ENCODE assay signal across 8 mouse cellular contexts in the genomic region with DNA sequence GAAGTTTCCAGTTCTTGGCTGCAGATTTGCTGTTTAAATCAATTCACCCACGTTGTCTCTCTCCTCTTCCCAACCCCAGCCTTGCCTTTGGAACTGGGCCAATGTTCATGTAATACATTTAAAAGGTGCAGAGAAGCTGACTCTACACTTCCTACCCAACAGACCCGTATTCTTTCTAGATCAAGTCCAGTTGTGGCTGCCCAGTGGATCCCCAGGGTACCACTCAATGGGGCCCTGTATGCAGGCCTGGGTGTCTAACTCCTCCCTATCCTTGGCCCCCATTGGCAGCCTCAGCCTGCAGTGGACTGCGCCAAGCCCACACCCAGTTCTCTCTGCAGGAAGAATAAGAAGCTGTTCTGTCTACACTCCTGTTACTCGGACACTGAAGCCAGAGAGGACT. TPM values are rescaled to one million over a fixed set of nuclear protein-coding genes. Genes with fewer than 3 reads are reported as not detected.
A peak's percentile ranks its signal among the peaks of the same experiment; 100 is the strongest.
DNase-seq lines count a peak whose midpoint lies in the region; TF ChIP-seq lines count a peak whose summit lies in the region.

TSS of gene S100b (plus strand) at position 318 of the 400 bp plus-strand sequence.

- peak within 1 kb of the TSS; percentile 80 for H3K27ac ChIP-seq in layer of hippocampus, adult 2 months

- TF ChIP-seq CTCF in layer of hippocampus, adult 2 months (conservative IDR thresholded peaks at IDR 0.05): no peak

- DNase-seq in adrenal gland, adult 18-20 months (ENCODE audit: low spot score in 2 of 2): no peak
- no peak for DNase-seq in adrenal gland, adult (ENCODE audit: inconsistent age in 2 of 2, low spot score in 1 of 2)
- peak; percentile 36 to 63 for DNase-seq in layer of hippocampus, adult 2 months (ENCODE audit: low spot score in 2 of 2)
- no peak for DNase-seq in layer of hippocampus, adult 9-10 months (ENCODE audit: low spot score)
- peak; percentile 56 for DNase-seq in gastrocnemius, postnatal 14 days
- DNase-seq in left cerebral cortex, postnatal 36 days (ENCODE audit: low spot score in 2 of 2): peak; percentile 49 to 52
- DNase-seq in urinary bladder, postnatal 4 days (ENCODE audit: low spot score in 2 of 2): peak; percentile 60 to 63
- no peak for DNase-seq in spleen, postnatal 14 days (ENCODE audit: low spot score in 2 of 2)

- H3K4me3 ChIP-seq in layer of hippocampus, adult 2 months: peak within 1 kb of the TSS; percentile 45

- intact Hi-C loops in gastrocnemius, postnatal 14 days (cut with DNase I; ENCODE audit: low total_unique reads): no loop called here
- intact Hi-C loops in left cerebral cortex, postnatal 36 days (cut with DNase I): no loop called here

RNA-seq across cellular contexts. Expression of gene S100b, which starts in this region (rescaled TPM):
- total RNA-seq in adrenal gland, adult 18-20 months (2021): 10 to 100 TPM; 14.4 to 90.4 TPM
- 100 to 1,000 TPM; 118 to 128 TPM for total RNA-seq in layer of hippocampus, adult 2 months (2021)
- total RNA-seq in gastrocnemius, postnatal 14 days (2021): 1 to 10 TPM; 2.4 to 7.4 TPM
- 100 to 1,000 TPM; 134 to 167 TPM for total RNA-seq in left cerebral cortex, postnatal 36 days (2021)

Comparison
In these comparisons a context has a peak if more than half of its experiments do, and no peak if none do; other contexts are left out.
1. DNase-seq: peak in layer of hippocampus, adult 2 months (2 of 2), gastrocnemius, postnatal 14 days (single experiment), left cerebral cortex, postnatal 36 days (2 of 2) and urinary bladder, postnatal 4 days (2 of 2); none in adrenal gland, adult 18-20 months (0 of 2), adrenal gland, adult (0 of 2), layer of hippocampus, adult 9-10 months (single experiment) and spleen, postnatal 14 days (0 of 2).